Mouse (Mus musculus) heart, postnatal 0 days (tissue): ENCODE data around the gene Gstm3. TPM values are rescaled to one million over a fixed set of nuclear protein-coding genes. Genes with fewer than 3 reads are reported as not detected.

Experiments
- ATAC-seq: fragments of 200-750 bp; cut with Nextera tagmentation; 2 replicates; pipeline ENCODE4 v1.8.0; 2017; ENCODE audit warnings: low read depth, moderate number of reproducible peaks, moderate library complexity; ENCODE audit not compliant: insufficient read depth
- DNase-seq: peaks from one replicate; pipeline ENCODE4 v3.0.0-alpha.2; 2016; ENCODE audit warnings: low spot score
- H3K27ac ChIP-seq: fragments of 300-500 bp; sonication (generic); 2 replicates; pipeline ENCODE4 v1.5.1; 2014; ENCODE audit warnings: low read depth, mild to moderate bottlenecking
- H3K27me3 ChIP-seq: fragments of 300-500 bp; sonication (generic); 2 replicates; pipeline ENCODE4 v1.6.1; 2014; ENCODE audit warnings: low read length, mixed read lengths; ENCODE audit not compliant: control insufficient read depth, insufficient read depth
- H3K36me3 ChIP-seq: fragments of 300-500 bp; sonication (generic); replicated peaks from 2 replicates; pipeline ENCODE4 v1.6.1; 2014; ENCODE audit warnings: low read length, mixed read lengths; ENCODE audit not compliant: control insufficient read depth, insufficient read depth
- H3K4me1 ChIP-seq: fragments of 300-500 bp; sonication (generic); 2 replicates; pipeline ENCODE4 v1.6.1; 2014; ENCODE audit warnings: antibody characterized with exemption; ENCODE audit not compliant: control insufficient read depth, insufficient read depth
- H3K4me2 ChIP-seq: fragments of 300-500 bp; sonication (generic); 2 replicates; pipeline ENCODE4 v1.6.1; 2014; ENCODE audit warnings: low read depth, mild to moderate bottlenecking, low read length, moderate library complexity
- H3K4me3 ChIP-seq: fragments of 300-500 bp; sonication (generic); 2 replicates; pipeline ENCODE4 v1.5.1; 2014; ENCODE audit warnings: low read depth, low read length
- H3K9ac ChIP-seq: fragments of 300-500 bp; sonication (generic); replicated peaks from 2 replicates; pipeline ENCODE4 v1.6.1; 2014; ENCODE audit warnings: low read depth, low read length, mixed read lengths
- H3K9me3 ChIP-seq: fragments of 300-500 bp; sonication (generic); replicated peaks from 2 replicates; pipeline ENCODE4 v1.6.1; 2016; ENCODE audit warnings: low read length; ENCODE audit not compliant: control insufficient read depth
- CTCF ChIP-seq: IDR thresholded peaks from 2 replicates; pipeline ENCODE4 v1.5.1; 2016; ENCODE audit warnings: antibody characterized with exemption, control low read depth, low read depth
- EP300 ChIP-seq: IDR thresholded peaks from 2 replicates; pipeline ENCODE4 v1.6.1; 2016; ENCODE audit warnings: antibody characterized with exemption, low read depth
- WGBS: fragments of 180-500 bp; shearing (Covaris S2); extraction: QIAGEN DNeasy Blood & Tissue Kit; methylation state at CpG from one replicate; pipeline ENCODE4 v1.1.7; 2014; 5-methylcytosine and 5-hydroxymethylcytosine counted together
- polyA plus RNA-seq: library from polyadenylated mRNA; unstranded; fragments of >200 nt; fragmentation: Nextera tagmentation; extraction: Ambion mirVana; gene quantifications from 2 replicates; pipeline ENCODE4 v1.2.1, GENCODE M21; 2015
- total RNA-seq: library from RNA; depleted of rRNA; stranded (reverse); fragments of >200 nt; gene quantifications from 2 replicates; pipeline ENCODE4 v1.2.3, GENCODE M21; 2014; ENCODE audit warnings: low replicate concordance

The Gstm3 gene
- total and polyA plus RNA-seq, 2 experiments from 2014 or later = not detected

- Histone ChIP-seq H3K36me3 (no peaks in the 10 kb centered on the region), H3K27me3 (no peaks in the 10 kb centered on the region), H3K4me1 (peaks cover 10% of the 10 kb centered on the region; the same call in 1 of the 2 replicates), H3K9ac (no peak overlapping the region), H3K4me2 (no peak overlapping the region), H3K27ac (peak overlapping the region; percentile 77), H3K4me3 (no peak overlapping the region), H3K9me3 (no peaks in the 10 kb centered on the region)
- no peak for ATAC-seq
- no peak for DNase-seq
- 64% methylated on average over 6 of the region's 6 CpGs for WGBS
- no peak for TF ChIP-seq EP300
- no peak for TF ChIP-seq CTCF
Measured at GRCm38 (mm10) chr3:107932128-107932527, 37.0 kb downstream of the Gstm3 start.

DNA sequence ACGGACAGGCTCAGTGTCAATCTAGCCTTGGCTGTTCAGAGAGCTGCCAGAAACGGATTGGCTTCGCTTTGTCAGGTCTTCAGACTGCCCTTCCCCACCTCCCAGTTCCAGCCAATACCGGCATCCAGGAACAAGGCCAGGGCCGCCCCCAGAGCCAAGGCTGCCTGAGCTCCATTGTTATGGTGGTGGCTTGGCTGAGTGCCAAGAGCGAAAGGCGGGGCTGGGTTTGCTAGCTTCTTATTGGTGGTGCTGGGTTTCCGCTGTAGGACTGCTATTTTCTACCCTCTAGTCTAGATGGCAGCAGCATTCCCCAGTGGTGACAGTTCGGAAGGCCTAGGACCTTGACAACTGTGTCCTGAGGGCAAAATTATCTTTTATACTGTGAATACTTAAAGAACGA is 37.4 kb downstream of the Gstm3 start, which contains the start of gene Gstm7:
Gene Gstm7 (minus strand): TSS at position 148 of the 400 bp plus-strand sequence.
- Histone ChIP-seq H3K9ac (no peak within 1 kb of the TSS), H3K4me2 (peak within 1 kb of the TSS; percentile 56), H3K9me3 (no peaks in the 10 kb centered on the region), H3K36me3 (no peaks in the 10 kb centered on the region), H3K27me3 (no peaks in the 10 kb centered on the region), H3K4me1 (peaks cover 10% of the 10 kb centered on the region; the same call in 1 of the 2 replicates), H3K27ac (peak within 1 kb of the TSS; percentile 77), H3K4me3 (peak within 1 kb of the TSS; percentile 34)
- peak; percentile 99 for DNase-seq
- peak; percentile 97 for ATAC-seq
- TF ChIP-seq EP300 = peak; percentile 78
- TF ChIP-seq CTCF = peak; percentile 45
- 2% methylated on average over 10 of the region's 10 CpGs for WGBS

DNA sequence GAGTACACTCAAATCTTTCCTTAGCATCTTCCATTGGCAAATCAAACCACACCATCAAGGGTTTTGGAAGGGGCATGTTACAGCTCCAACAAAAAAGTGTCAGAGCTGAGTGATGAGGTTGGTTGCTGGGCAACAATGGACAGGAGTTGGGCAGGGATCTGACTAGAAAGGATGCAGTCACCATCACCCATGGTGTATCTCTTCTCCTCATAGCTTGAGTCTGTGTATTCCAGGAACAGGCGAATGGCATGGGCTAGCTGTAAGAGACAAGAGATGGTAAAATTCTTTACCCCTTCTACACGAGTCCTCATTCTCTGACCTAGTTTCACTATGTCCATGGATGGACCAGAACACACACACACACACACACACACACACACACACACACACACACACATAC is 37.9 kb downstream of the Gstm3 start:
- 45% methylated on average over 2 of the region's 2 CpGs for WGBS
- Histone ChIP-seq H3K9ac (no peak overlapping the region), H3K36me3 (no peaks in the 10 kb centered on the region), H3K4me3 (peak overlapping the region; percentile 34), H3K27ac (peak overlapping the region; percentile 77), H3K9me3 (no peaks in the 10 kb centered on the region), H3K27me3 (no peaks in the 10 kb centered on the region), H3K4me2 (peak overlapping the region; percentile 56), H3K4me1 (peaks cover 8% of the 10 kb centered on the region; the same call in 1 of the 2 replicates)
- ATAC-seq = no peak
- no peak for DNase-seq
- no peak; the same call in 1 of the 2 replicates for TF ChIP-seq EP300
- TF ChIP-seq CTCF = no peak

DNA sequence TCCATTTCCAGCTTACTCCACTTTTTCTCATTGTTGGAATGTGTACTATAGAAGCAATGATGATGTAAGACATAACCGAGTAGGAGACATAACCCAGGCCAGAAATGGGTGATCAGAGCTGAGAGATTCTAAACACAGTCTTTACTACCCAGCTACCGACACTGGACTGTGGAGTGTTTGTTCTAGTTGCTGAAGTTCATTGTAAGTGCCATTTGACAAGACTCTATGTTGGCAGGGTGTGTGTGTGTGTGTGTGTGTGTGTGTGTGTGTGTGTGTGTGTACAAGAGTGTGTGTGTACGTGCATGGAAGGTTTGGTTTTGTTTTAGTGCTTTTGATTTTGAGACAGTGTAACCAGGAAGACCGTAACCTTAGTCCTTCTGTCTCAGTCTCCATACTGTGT is 39.4 kb downstream of the Gstm3 start:
- no peak for ATAC-seq
- 79% methylated on average over 4 of the region's 4 CpGs for WGBS

GRCm38 (mm10) chr3:107929243-107929642 is 39.8 kb downstream of the Gstm3 start:
- Histone ChIP-seq H3K4me3 (no peak overlapping the region), H3K27ac (no peak overlapping the region), H3K9ac (no peak overlapping the region), H3K4me1 (no peaks in the 10 kb centered on the region), H3K9me3 (no peaks in the 10 kb centered on the region), H3K36me3 (no peaks in the 10 kb centered on the region), H3K27me3 (no peaks in the 10 kb centered on the region), H3K4me2 (no peak overlapping the region)
- no peak for TF ChIP-seq CTCF
- no peak for TF ChIP-seq EP300
- 90% methylated on average over 4 of the region's 4 CpGs for WGBS
- DNase-seq (no peak), ATAC-seq (no peak)

More for the DNA sequence above, 39.4 kb downstream of the Gstm3 start:
- Histone ChIP-seq H3K9ac (no peak overlapping the region), H3K4me2 (no peak overlapping the region), H3K27me3 (no peaks in the 10 kb centered on the region), H3K27ac (no peak overlapping the region), H3K4me1 (no peaks in the 10 kb centered on the region), H3K36me3 (no peaks in the 10 kb centered on the region), H3K4me3 (no peak overlapping the region), H3K9me3 (no peaks in the 10 kb centered on the region)
- no peak for DNase-seq
- TF ChIP-seq CTCF = no peak
- no peak for TF ChIP-seq EP300

DNA sequence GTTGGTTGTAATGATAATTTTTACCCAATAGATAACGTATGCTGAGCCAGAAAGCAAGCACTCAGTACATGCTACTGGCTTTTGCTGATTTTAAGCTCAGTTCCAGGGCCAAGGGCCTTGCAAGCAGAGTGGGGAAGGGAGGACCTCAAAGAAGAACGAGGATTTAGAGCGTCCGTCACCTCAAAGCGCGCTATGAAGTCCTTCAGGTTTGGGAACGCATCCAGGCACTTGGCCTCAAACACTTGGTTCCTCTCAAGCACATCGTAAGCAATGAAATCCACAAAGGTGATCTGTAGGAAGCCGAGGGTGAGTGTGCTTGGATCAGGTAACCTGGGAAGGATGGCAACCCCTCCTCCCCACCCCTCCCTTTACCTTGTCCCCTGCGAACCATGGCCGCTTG is 40.4 kb downstream of the Gstm3 start:
- ATAC-seq = no peak
- no peaks in the 10 kb centered on the region for H3K9me3 ChIP-seq
- WGBS = 87% methylated on average over 11 of the region's 11 CpGs

More for the DNA sequence above, 40.4 kb downstream of the Gstm3 start:
- Histone ChIP-seq H3K36me3 (no peaks in the 10 kb centered on the region), H3K9ac (no peak overlapping the region), H3K27me3 (no peaks in the 10 kb centered on the region), H3K4me3 (no peak overlapping the region), H3K4me2 (no peak overlapping the region), H3K27ac (no peak overlapping the region), H3K4me1 (no peaks in the 10 kb centered on the region)
- TF ChIP-seq EP300 = no peak
- no peak for TF ChIP-seq CTCF
- no peak for DNase-seq
